ENCODE assay signal across 8 mouse cellular contexts in genomic region chr4:46620330-46620729, GRCm38 (mm10). TPM values are rescaled to one million over a fixed set of nuclear protein-coding genes. Genes with fewer than 3 reads are reported as not detected.
DNase-seq lines count a peak whose midpoint lies in the region; ATAC-seq and TF ChIP-seq lines count a peak whose summit lies in the region.

No protein-coding gene starts in this region.

- no peak overlapping the region for H3K4me3 ChIP-seq in kidney, embryonic 14.5 days (ENCODE audit: low read length)
- no peak overlapping the region for H3K4me3 ChIP-seq in forebrain, postnatal 0 days (ENCODE audit: low read depth, low read length)
- peak overlapping the region; percentile 32 for H3K4me3 ChIP-seq in liver, embryonic 13.5 days (replicated peaks)
- H3K4me3 ChIP-seq in stomach, postnatal 0 days (ENCODE audit: low read depth, low read length): no peak overlapping the region

- H3K4me1 ChIP-seq in kidney, embryonic 14.5 days (ENCODE audit: control insufficient read depth, insufficient read depth, low read length): no peaks in the 10 kb centered on the region
- H3K4me1 ChIP-seq in forebrain, postnatal 0 days (ENCODE audit: insufficient read depth): no peaks in the 10 kb centered on the region
- H3K4me1 ChIP-seq in liver, embryonic 13.5 days (replicated peaks): peaks cover 28% of the 10 kb centered on the region
- no peaks in the 10 kb centered on the region for H3K4me1 ChIP-seq in stomach, postnatal 0 days (replicated peaks; ENCODE audit: control insufficient read depth, insufficient read depth)

- no peaks in the 10 kb centered on the region for H3K9me3 ChIP-seq in kidney, embryonic 14.5 days (ENCODE audit: control insufficient read depth, low read length)
- H3K9me3 ChIP-seq in forebrain, postnatal 0 days (ENCODE audit: low read length): no peaks in the 10 kb centered on the region
- H3K9me3 ChIP-seq in liver, embryonic 13.5 days (replicated peaks): no peaks in the 10 kb centered on the region
- no peaks in the 10 kb centered on the region for H3K9me3 ChIP-seq in stomach, postnatal 0 days (ENCODE audit: control insufficient read depth, low read length)

- no peaks in the 10 kb centered on the region for H3K36me3 ChIP-seq in kidney, embryonic 14.5 days (ENCODE audit: control insufficient read depth, insufficient read depth, low read length)
- no peaks in the 10 kb centered on the region for H3K36me3 ChIP-seq in forebrain, postnatal 0 days (ENCODE audit: insufficient read depth)
- no peaks in the 10 kb centered on the region for H3K36me3 ChIP-seq in liver, embryonic 13.5 days
- H3K36me3 ChIP-seq in stomach, postnatal 0 days (ENCODE audit: control insufficient read depth, insufficient read depth, low read length): no peaks in the 10 kb centered on the region

- H3K27me3 ChIP-seq in kidney, embryonic 14.5 days (ENCODE audit: control insufficient read depth, insufficient read depth, low read length): peaks cover 3% of the 10 kb centered on the region; the same call in 1 of the 2 replicates
- no peaks in the 10 kb centered on the region for H3K27me3 ChIP-seq in forebrain, postnatal 0 days (ENCODE audit: insufficient read depth, low read length)
- peaks cover 6% of the 10 kb centered on the region; the same call in 1 of the 2 replicates for H3K27me3 ChIP-seq in liver, embryonic 13.5 days
- H3K27me3 ChIP-seq in stomach, postnatal 0 days (ENCODE audit: control insufficient read depth, insufficient read depth, low read length): no peaks in the 10 kb centered on the region

- H3K27ac ChIP-seq in kidney, embryonic 14.5 days (ENCODE audit: low read depth, low read length): no peak overlapping the region
- H3K27ac ChIP-seq in forebrain, postnatal 0 days (ENCODE audit: low read depth, low read length): no peak overlapping the region
- H3K27ac ChIP-seq in liver, embryonic 13.5 days: no peak overlapping the region
- H3K27ac ChIP-seq in stomach, postnatal 0 days (replicated peaks): no peak overlapping the region

- 12% methylated on average over 23 of the region's 23 CpGs for WGBS in kidney, embryonic 14.5 days
- 6% methylated on average over 23 of the region's 23 CpGs for WGBS in forebrain, postnatal 0 days
- 19% methylated on average over 23 of the region's 23 CpGs for WGBS in liver, embryonic 13.5 days (ENCODE audit: insufficient replicate concordance)
- WGBS in stomach, postnatal 0 days: 13% methylated on average over 22 of the region's 23 CpGs

- H3K9ac ChIP-seq in kidney, embryonic 14.5 days (ENCODE audit: low read depth, low read length): no peak overlapping the region
- H3K9ac ChIP-seq in forebrain, postnatal 0 days: no peak overlapping the region
- peak overlapping the region; percentile 29; the same call in 1 of the 2 replicates for H3K9ac ChIP-seq in liver, embryonic 13.5 days
- no peak overlapping the region for H3K9ac ChIP-seq in stomach, postnatal 0 days (ENCODE audit: low read length)

- no peak for TF ChIP-seq POLR2A in brain, embryonic 14.5 days (IDR thresholded peaks at IDR 0.05; ENCODE audit: borderline replicate concordance, extremely low read depth, insufficient read depth, insufficient read length, poor library complexity, severe bottlenecking)

- no peak for TF ChIP-seq EP300 in stomach, postnatal 0 days (optimal IDR thresholded peaks at IDR 0.05)

- DNase-seq in kidney, adult 18-20 months: no peak
- peak; percentile 39 for DNase-seq in brain, embryonic 14.5 days (ENCODE audit: low read depth)
- no peak for DNase-seq in forebrain, postnatal 0 days
- peak; percentile 44 for DNase-seq in liver, embryonic 13.5 days
- peak; percentile 64 for DNase-seq in stomach, postnatal 0 days (ENCODE audit: low spot score)
- no peak for DNase-seq in layer of hippocampus, adult 9-10 months (ENCODE audit: low spot score)
- DNase-seq in ovary, postnatal 36 days (ENCODE audit: low spot score): no peak

- peak; percentile 18; the same call in 1 of the 2 replicates for ATAC-seq in kidney, embryonic 14.5 days (ENCODE audit: low FRiP score, low TSS enrichment)
- ATAC-seq in forebrain, postnatal 0 days: 0 out of 2 replicates have a peak, but pooled peaks have one; percentile 12
- ATAC-seq in liver, embryonic 13.5 days (ENCODE audit: low read depth): peak; percentile 41; the same call in 1 of the 2 replicates
- peak; percentile 58 for ATAC-seq in stomach, postnatal 0 days (ENCODE audit: low FRiP score, low TSS enrichment)

- TF ChIP-seq CTCF in brain, embryonic 14.5 days (IDR thresholded peaks at IDR 0.05; ENCODE audit: borderline replicate concordance, extremely low read depth, insufficient read depth, insufficient read length): peak; percentile 62
- peak; percentile 49 for TF ChIP-seq CTCF in forebrain, postnatal 0 days (IDR thresholded peaks at IDR 0.05; ENCODE audit: low read depth)
- TF ChIP-seq CTCF in stomach, postnatal 0 days (IDR thresholded peaks at IDR 0.05; ENCODE audit: low read depth): peak; percentile 65

- H3K4me2 ChIP-seq in kidney, embryonic 14.5 days (replicated peaks; ENCODE audit: low read depth, low read length): peak overlapping the region; percentile 3; the same call in 1 of the 2 replicates
- H3K4me2 ChIP-seq in forebrain, postnatal 0 days (ENCODE audit: low read depth): no peak overlapping the region
- peak overlapping the region; percentile 56 for H3K4me2 ChIP-seq in liver, embryonic 13.5 days
- no peak overlapping the region for H3K4me2 ChIP-seq in stomach, postnatal 0 days (replicated peaks; ENCODE audit: low read depth)

RNA-seq across cellular contexts. Expression of gene Coro2a, which starts 18.3 kb away (rescaled TPM):
- polyA plus RNA-seq in kidney, embryonic 14.5 days (2014; fragmentation: Nextera tagmentation; extraction: Ambion mirVana): 3.2 and 6.8 TPM in 2 replicates
- polyA plus RNA-seq in brain, embryonic 14.5 days (2012; rRNA removed): 7.7 and 13.2 TPM in 2 replicates
- total RNA-seq in forebrain, postnatal 0 days (2014; rRNA removed): 17.8 and 20.6 TPM in 2 replicates
- polyA plus RNA-seq in forebrain, postnatal 0 days (2015; fragmentation: Nextera tagmentation; extraction: Ambion mirVana): 4.1 and 7.5 TPM in 2 replicates
- 3.0 and 3.7 TPM in 2 replicates for polyA plus RNA-seq in liver, embryonic 13.5 days (2015; fragmentation: Nextera tagmentation; extraction: Ambion mirVana)
- 16.7 and 17.2 TPM in 2 replicates for polyA plus RNA-seq in stomach, postnatal 0 days (2015; fragmentation: Nextera tagmentation; extraction: Ambion mirVana)

RNA-seq across cellular contexts. Expression of gene Tbc1d2, which starts 29.7 kb away (rescaled TPM):
- 2.1 and 2.6 TPM in 2 replicates for polyA plus RNA-seq in kidney, embryonic 14.5 days (2014; fragmentation: Nextera tagmentation; extraction: Ambion mirVana)
- 1.3 and 1.4 TPM in 2 replicates for polyA plus RNA-seq in brain, embryonic 14.5 days (2012; rRNA removed)
- 0.77 and 1.5 TPM in 2 replicates for total RNA-seq in forebrain, postnatal 0 days (2014; rRNA removed)
- polyA plus RNA-seq in forebrain, postnatal 0 days (2015; fragmentation: Nextera tagmentation; extraction: Ambion mirVana): 0.47 and 0.67 TPM in 2 replicates
- 0.46 and 0.56 TPM in 2 replicates for polyA plus RNA-seq in liver, embryonic 13.5 days (2015; fragmentation: Nextera tagmentation; extraction: Ambion mirVana)
- 2.7 and 3.4 TPM in 2 replicates for polyA plus RNA-seq in stomach, postnatal 0 days (2015; fragmentation: Nextera tagmentation; extraction: Ambion mirVana)

Comparison
In these comparisons a context has a peak if more than half of its experiments do, and no peak if none do; other contexts are left out.
1. H3K4me2 ChIP-seq: peak in kidney, embryonic 14.5 days (single experiment) and liver, embryonic 13.5 days (single experiment); none in forebrain, postnatal 0 days (single experiment) and stomach, postnatal 0 days (single experiment).
2. DNase-seq: peak in brain, embryonic 14.5 days (single experiment), liver, embryonic 13.5 days (single experiment) and stomach, postnatal 0 days (single experiment); none in kidney, adult 18-20 months (single experiment), forebrain, postnatal 0 days (single experiment), layer of hippocampus, adult 9-10 months (single experiment) and ovary, postnatal 36 days (single experiment).
3. Peak in every context shown above with its lines, with median percentiles within 50 percentile points of each other: ATAC-seq and CTCF ChIP-seq.